Mouse (Mus musculus) urinary bladder, adult 2 months (tissue): ENCODE data around the gene Uchl3. TPM values are rescaled to one million over a fixed set of nuclear protein-coding genes. Genes with fewer than 3 reads are reported as not detected.

Source experiments
- DNase-seq: peaks from one replicate; pipeline ENCODE4 v3.0.0; 2022; ENCODE audit warnings: low spot score
- polyA plus RNA-seq: library from polyadenylated mRNA; depleted of rRNA; stranded (reverse); fragments of >200 nt; gene quantifications from 2 replicates; pipeline ENCODE4 v1.2.3, GENCODE M21; 2012; rRNA removed

The Uchl3 gene
- 37.3 and 51.5 TPM in 2 replicates for polyA plus RNA-seq

DNA sequence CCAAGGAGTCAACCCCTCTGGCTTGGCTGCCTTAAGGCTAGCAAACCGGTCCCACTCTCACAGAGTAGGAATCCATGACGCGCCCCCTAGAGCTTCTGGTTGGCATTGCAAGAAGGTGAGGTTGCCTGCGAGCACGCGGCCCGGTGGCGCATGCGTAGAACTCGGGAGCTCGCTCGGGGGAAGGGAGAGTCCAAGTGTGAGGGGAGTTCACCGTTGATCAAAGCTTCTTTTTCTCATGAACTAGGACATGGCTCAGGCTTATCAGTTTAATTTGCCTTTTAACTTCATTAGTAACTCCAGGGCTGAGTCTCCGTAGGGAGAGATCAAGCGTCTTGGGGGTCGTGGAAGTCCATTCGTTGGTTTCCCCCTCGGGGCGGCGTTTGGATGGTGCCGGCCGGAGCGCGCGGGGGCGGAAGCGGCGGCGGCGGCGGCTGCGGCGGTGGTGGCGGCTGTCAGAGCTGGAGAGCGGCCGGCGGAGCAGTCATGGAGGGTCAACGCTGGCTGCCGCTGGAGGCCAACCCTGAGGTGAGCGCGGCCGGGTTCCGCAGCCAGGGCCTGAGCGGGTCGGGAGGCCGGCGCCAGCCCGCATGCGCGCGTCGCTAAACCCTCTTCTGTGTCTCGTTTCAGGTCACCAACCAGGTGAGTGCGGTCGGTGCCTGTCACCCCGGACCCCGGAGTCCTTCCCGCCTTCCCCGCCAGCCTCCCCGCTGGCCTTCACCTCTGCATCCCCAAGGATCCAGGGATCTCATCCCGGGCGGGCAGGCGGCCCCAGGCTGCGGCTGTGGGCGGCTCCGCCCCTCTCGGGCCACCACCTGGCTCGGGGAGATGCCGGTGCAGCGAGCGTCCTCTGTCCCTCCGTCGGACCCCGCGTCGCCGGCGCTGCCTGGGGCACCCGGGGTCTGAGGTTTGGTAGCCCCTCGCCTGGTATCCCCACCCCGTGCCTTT lies at the start of gene Uchl3:
Uchl3 (plus strand) TSS at position 387 of the 945 bp plus-strand sequence.
- DNase-seq, result peak; percentile 98

DNA sequence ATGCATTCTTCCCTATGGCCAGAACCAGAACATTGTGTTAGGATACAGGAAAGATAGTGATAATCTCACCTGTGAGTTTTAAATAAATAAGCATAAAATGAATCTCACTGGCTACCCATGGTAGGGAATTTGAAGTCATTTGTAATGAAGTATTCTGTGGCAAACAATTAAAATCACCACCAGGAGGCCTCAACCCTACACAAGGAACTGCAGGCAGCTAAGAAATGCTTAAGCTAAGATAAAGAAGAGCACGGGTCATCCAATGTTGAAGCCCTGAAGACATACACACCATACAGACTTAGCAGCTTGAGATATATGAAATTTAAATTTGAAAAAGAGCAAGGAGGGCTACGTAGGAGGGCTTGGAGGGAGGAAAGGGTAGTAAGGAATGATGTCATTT lies 47.9 kb upstream of the Uchl3 start:
- DNase-seq, result no peak

DNA sequence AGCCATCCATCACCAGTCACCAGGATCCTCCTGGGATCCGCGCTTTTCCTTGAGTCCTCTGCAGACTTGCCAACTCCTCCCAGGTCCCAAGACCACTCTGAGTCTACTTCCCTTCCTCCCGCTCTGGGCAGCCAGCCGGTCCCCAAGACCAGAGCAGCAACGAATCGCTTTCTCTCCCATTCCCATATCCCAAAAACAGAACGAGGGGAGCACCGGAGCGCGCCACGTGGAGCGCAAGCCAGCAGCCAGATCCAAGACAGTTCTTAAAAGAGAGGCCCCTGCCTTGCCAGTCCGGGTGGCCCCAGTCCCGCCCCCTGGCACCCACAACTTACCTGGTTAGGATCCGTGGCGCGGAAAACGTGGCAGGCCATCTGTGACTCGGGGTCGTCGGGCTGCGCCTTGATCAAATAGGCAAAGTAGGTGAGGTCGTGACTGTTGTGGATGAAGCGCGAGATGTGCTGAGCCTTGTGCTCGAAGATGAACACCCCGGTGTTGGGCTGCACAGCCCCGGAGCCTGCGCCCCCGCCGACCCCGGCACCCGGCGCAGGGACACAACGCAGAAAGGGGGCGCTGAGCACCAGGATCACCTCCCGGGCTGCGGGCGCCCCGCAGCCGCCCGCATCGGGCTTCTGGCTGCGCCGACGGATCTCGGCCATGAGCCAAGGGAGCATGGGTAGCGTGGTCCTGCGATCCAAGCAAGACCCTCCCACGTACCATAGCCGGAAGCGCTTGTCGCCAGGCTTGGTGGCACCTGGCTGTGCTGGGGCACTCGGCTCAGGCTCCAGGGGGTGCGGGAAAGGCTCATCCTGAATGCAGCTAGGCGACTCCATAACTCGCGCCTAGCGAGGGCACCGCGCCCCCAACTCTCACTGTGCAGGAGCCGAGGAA lies 45.9 kb upstream of the Uchl3 start:
- peak; percentile 32 for DNase-seq

DNA sequence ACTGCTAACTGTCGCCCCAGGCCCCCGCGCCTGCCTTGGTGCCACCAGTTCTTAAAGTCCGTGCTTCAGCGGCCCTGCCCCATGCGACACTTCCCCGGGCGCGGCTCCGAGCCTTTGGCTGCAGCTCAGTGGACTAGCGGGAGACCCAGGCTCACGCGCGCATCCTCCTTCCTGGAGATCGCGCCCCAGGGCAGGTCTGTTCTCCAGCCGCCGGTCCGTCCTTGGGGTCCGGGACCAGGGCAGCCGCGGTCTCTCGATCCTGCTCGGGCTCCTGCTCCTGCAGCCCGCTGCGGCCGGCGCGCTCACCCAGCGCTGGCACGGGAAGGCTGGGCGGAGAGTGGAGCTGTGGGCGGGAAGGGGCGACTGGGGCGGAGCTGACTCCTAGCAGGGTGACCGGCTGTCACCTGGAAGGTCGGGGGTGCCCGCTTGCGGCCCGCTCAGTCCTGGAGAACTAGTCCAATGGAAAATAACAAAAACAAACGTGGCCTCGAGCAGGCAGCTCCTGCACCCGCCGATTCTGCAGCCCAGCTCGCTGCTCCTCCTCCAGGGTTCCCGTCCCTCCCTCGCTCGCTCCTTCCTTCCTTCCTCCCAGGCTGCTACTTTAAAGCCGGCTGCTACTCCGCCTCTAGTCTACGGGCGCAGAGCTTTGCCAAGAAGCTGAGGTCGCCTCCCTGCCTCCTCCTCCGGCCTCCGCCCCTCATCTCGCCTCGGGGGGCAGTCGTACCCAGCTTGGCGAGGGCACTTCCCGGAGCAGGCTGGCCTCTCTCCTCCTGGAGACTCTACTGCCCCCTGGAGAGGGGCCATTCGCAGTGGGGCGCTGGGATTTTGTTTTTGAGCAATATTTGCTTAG lies 45.0 kb upstream of the Uchl3 start, which contains the start of gene Tbc1d4:
Tbc1d4 (minus strand) TSS at position 673 of the 850 bp plus-strand sequence.
- peak; percentile 74 for DNase-seq

DNA sequence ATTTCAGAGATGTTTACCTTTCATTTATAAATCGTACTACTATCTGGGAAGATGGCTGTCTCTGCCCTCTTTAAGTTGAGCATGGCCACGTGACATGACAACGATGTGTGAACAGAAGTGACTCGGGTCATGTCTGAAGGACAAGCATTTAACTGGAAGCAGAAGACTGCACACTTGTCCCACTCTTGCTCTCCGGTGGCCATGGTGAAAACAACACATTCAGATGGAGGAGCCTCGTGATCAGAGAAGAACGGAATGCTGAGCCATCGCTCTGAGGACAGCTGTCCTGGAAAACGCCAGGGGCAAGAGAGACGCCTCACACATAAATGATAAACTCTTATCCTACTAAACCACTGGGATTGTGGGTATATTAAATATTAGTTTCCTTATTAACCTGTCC lies 43.1 kb upstream of the Uchl3 start:
- no peak for DNase-seq

DNA sequence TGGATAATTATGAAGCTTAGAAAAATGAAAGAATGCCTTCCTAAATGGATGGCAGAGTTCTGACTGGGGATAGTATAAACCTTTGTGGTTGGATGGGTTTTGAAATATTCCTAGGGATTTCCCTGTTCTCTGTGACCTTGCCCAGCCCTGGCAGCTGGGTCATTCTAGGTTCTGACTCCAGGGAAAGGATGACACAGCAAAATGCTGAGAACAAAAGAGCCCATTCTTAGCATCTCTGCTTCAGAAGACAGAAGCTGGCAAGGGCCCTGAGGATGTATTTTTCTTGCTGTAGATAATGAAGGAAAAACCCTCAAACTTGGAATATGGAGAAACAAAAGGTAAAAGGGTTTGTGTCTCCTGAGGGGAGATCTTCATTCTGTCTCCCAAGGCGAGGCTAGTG lies 40.6 kb upstream of the Uchl3 start:
- no peak for DNase-seq

DNA sequence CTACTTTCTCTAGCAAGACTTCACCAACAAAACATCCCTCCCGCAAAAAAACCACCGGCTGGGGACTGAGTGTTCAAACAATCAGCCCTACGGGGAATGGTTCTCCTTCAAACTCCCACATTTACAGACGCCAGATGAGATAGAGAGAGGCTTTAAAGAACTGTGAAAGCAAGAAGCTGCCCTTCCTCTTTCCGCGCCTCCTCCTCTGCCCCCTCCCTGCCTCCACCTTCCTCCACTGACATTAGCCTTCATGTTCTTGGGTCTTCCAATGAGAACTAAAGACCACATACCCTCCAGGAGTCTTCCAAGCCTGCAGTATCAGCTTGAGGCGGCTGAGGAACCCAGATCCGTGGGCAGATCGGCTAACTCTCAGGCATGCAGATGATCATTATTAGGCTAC lies 37.6 kb upstream of the Uchl3 start:
- DNase-seq, result no peak

DNA sequence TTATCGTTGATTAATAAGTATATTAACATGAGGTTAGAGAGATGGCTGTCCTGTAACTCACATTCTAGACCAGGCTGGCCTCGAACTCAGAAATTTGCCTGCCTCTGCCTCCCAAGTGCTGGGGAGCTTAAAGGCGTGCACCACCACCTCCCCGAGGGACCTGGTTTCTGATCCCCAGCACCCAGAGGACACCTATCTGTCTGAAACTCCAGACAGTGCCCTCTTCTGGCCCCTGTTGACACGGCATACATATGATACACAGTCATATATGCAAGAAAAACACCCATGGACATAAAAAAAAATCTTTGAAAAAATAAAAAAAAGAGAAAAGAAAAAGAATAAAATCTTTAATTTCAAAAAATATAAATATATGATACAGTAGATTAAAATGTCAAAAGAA lies 36.1 kb upstream of the Uchl3 start:
- DNase-seq, result no peak

DNA sequence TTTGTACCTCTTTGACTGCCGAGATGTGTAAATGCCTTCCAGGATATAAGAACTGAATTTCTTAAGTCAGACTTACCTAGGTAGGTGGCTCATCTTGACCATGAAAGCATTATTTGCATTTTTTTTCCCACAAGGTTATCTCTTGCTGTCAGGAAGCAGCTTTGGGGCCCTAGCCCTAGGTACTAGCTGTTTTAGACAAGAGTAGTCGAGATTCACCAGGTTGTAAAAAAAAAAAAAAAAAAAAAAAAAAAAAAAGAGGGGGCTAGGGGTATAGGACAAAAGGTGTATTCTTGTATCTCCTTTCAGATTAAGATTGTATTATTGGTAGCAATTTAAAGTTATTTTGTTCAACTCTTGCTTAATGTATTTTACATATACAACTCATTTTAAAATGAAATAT lies 23.2 kb upstream of the Uchl3 start:
- DNase-seq, result no peak

DNA sequence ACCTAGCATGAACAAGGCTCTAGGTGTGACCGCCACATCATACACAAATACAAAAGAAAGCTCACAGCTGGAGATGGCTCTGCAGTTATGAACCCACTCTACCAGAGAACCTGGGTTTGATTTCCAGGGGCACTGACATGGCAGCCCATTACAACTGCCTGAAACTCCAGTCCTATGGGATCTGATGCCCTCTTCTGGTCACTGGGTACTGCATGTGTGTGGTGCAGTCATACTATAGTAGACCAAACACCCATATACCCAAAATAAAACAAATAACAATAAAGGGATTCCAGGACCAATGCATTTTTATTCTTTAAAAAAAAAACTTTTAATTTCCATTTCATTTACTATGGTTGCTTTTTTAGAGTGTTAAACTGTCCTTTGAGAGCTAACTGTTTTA lies 18.0 kb upstream of the Uchl3 start:
- DNase-seq, result no peak

DNA sequence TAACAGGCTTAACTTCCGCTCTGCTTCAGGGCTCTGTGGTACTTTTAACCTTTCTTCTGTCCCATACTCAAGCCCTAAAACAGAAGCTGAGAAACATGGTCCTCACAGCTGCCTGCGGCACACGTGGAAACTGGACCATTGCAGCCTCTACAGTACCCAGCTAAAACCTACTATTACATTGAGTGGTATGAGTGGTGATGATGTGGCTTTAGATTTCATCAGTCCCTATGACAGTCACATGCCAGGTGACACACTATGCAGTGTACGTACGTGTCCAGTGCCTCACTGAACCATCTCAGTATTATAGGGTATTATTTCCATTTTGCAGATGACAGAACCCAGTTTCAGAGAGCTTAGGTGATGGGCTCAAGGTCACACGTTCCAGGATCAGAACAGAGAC lies 16.4 kb upstream of the Uchl3 start:
- no peak for DNase-seq

DNA sequence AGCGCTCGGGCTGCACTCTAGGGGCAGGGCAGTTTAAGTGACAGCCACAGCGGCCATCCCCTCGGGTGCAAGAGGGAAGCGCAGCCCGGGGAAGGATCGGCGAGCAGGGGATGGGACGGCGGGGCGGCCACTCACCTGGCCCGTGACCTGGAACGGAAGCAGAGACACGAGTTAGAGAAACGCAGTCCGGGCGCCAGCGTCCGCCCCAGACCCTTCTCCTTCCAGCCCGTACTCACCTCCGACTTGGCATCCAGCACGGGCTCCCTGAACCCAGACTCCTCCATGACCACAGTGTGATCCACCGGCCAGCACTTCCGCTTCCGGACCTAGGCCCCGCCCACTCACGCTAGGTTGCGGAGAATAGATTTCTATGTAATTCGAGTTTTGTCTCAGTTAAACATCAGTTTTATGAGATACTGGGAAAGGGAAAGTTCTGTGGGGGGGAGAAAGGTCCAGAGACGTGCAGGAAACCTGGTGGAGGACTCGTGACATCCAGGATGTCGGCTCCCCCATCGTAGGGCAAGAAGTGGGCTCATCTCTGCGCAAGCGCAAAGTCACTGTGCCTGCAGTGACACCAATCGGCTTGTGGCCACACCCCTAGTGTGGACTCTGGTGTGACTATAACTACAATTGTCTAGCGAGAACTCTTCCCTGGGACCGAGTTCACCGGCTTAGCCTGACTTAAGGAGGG lies 13.5 kb upstream of the Uchl3 start, which contains the start of gene Commd6:
Commd6 (minus strand) TSS at position 534 of the 691 bp plus-strand sequence.
- peak; percentile 72 for DNase-seq

DNA sequence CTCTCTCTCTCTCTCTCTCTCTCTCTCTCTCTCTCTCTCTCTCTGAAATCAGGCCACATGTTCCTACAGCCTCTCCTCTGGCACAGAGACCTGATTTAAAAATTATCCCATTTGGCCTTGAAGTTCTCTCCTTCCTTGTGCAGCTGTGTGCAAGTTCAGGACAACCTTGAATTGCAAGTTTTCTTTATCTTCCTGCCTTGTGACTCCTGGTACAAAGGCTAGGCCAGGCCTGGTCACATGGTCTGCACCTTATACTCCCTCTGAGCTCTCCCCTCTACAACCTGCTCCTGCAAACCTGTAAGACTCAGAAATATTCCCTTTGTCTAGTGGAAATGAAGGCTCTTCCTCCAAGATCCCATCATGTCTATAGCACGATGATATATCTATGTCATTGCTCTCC lies 8.8 kb upstream of the Uchl3 start:
- no peak for DNase-seq

DNA sequence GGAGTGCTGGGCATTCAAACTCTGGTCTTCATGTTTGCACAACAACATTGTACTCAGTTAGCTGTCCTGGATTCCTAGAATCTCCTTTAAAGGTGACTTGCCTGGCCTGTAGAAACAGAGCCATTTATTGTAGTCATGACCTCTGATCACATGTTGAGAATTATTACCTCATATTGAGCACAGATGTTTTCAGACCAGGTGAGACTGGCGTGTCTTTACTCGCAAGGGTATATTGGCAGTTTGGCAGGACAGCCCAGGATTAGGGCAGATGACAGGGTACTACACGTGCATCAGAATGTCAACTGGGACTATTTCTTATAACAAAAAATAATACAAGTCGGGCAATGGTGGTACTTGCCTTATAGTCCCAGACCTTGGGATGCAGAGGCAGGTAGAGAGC lies 3.2 kb upstream of the Uchl3 start:
- no peak for DNase-seq

DNA sequence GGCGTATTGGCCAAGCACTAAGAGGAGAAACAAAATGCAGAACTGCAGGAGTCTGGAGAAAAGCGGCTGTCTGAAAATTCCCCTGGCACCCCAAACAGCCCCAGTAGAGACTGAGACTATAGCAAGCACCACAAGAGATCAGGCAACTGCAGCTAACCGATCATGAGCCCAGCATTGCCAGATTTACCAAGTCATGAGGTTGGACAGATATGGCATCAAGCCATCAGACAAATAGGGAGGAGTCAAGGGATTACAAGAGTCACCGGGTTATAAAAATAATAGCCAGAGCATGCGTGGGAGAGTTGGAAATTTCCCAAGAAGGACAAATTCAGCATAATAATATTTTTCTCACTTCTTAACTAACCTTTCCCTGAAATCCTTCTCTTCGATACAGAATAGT lies 1.2 kb upstream of the Uchl3 start:
- DNase-seq, result no peak

DNA sequence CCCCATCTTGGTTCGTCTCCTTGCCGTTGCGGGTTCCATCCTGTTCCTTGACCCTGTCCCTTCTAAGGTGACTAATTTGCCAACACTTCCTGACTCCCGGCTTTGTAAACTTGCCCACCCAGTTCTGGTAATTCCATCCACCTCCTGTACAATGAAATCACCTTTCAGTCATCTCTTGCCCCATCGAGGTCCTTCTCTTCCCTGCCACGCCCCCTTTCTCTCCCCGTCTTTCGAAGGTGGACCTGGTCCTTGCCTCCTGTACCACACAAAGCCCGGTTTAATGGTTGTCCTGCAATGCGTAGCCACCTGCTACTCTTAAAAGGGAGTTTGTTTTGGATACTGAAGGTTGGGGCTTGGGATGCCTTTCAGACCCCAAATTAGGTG lies 751 bp downstream of the Uchl3 start:
- DNase-seq, result no peak

DNA sequence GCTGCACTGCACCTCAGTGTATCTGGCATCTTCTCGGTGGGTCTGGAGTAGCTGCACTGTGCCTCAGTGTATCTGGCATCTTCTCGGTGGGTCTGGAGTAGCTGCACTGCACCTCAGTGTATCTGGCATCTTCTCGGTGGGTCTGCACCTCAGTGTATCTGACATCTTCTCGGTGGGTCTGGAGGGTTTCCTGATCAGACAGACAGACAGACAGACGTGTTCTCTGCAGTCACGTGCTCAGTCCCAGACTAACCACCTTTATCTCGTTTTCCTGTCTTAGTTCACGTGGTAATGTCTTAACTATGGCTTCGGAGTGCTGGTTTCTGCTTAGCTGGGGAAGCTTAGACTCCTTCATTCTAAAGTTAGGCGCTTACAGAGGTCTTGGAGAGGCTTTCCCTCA lies 2.5 kb downstream of the Uchl3 start:
- DNase-seq, result no peak

DNA sequence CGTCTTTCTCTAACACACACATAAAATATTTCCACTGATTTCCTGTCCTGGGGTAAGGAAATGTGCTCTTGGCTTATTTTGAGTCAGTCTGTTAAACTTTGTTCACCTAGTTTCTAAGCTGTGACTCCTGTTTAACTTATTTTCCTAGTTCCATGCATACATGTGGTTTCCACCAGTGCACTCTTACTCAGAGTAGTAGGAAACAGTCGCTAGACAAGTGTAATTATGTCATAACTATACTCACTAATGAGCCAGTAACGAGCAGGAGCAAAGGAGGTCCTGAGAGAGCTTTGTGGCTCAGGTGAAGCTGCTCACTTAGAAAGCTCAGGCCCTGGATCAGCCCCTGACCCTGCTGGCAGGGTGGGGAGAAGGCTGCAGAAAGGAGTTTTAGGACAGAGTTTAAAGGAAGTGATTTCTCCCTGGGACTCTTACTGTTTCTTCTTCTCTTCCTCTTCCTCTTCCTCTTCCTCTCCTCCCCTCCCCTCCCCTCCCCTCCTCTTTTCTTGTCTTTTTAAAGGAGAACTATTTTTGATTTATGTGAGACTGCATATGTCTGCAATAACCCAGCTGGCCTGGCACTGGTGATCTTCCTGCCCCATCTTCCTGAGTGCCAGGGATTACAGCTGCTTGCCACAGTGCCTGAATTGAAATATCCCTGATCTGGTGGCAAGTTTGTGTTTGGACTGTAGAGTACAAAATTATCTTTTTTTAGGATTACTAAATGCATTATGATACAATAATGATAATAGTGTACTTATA lies 8.1 kb downstream of the Uchl3 start:
- no peak for DNase-seq

DNA sequence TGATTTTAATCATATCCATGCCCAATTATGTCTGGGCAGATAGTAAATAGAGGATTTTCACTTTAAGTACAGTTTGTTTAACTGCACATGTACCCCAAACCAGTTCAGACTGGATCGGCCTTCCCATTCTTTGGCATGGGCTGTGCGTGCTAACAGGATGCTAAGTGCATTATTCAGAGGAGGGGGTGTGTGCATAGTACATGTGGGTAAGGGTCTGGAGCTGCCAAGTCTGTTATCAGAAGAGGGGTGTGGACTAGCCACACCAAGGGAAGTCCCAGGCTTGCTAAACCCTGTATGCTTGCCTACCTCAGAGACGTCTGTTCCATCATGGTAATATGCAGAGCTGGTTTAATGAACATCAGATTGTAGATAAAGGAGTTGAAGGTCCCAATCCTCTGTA lies 10.5 kb downstream of the Uchl3 start:
- DNase-seq, result no peak

DNA sequence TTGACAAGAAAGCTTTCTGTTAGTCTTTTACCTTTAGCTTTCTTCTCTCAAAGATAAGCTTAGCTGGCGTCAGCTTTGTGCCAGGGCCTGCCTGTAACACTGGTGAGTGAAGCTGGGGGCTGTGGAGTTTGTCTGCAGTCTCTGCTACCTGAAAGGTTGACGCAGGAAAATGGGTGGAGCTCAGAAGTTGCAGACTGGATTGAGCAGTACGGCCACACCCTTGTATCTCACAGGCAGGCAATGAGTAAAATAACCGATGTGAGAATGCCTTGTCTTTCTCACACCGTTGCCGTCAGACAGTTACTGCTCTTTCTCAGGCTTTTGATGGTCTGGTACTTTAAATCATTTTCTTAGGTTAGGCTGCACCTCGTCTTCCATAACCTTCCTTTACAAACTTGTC lies 12.3 kb downstream of the Uchl3 start:
- no peak for DNase-seq
